Mouse (Mus musculus) layer of hippocampus, adult 2 months (tissue): ENCODE results near the gene Hnrnph3. TPM values are rescaled to one million over a fixed set of nuclear protein-coding genes. Genes with fewer than 3 reads are reported as not detected.

Source experiments
- DNase-seq, 2 experiments: peaks; one replicate each; pipeline ENCODE4 v3.0.0; 2022; ENCODE audit warnings: low spot score in 2 of 2
- H3K27ac ChIP-seq: fragments of 200-600 bp; 2 replicates; pipeline ENCODE4 v1.8.1; 2022
- H3K4me3 ChIP-seq: fragments of 200-600 bp; 2 replicates; pipeline ENCODE4 v1.8.1; 2022; ENCODE audit warnings: mild to moderate bottlenecking
- CTCF ChIP-seq: fragments of 200-600 bp; conservative IDR thresholded peaks from 2 replicates; pipeline ENCODE4 v1.8.1; 2022; ENCODE audit warnings: antibody characterized with exemption, mild to moderate bottlenecking, moderate library complexity
- total RNA-seq, 2 experiments: library from RNA; stranded (reverse); gene quantifications; 2 replicates each; pipeline ENCODE4 v1.2.3; 2021

Gene Hnrnph3
- total RNA-seq, 2 experiments from 2014 or later = 51.1 to 65.3 TPM

- no peak for TF ChIP-seq CTCF
Measured at GRCm38 (mm10) chr10:63052011-63052410, 28.0 kb upstream of the Hnrnph3 start.

GRCm38 (mm10) chr10:63051267-63051666, 27.2 kb upstream of the Hnrnph3 start:
- TF ChIP-seq CTCF = no peak
- no peak overlapping the region for H3K4me3 ChIP-seq
- no peak overlapping the region for H3K27ac ChIP-seq
- no peak for DNase-seq

More at GRCm38 (mm10) chr10:63052011-63052410, 28.0 kb upstream of the Hnrnph3 start:
- no peak overlapping the region for H3K4me3 ChIP-seq
- no peak for DNase-seq
- H3K27ac ChIP-seq = no peak overlapping the region

GRCm38 (mm10) chr10:63049106-63049505, 25.1 kb upstream of the Hnrnph3 start:
- H3K4me3 ChIP-seq = no peak overlapping the region
- no peak for DNase-seq
- no peak for TF ChIP-seq CTCF
- H3K27ac ChIP-seq = no peak overlapping the region

GRCm38 (mm10) chr10:63047751-63048150, 23.7 kb upstream of the Hnrnph3 start:
- H3K4me3 ChIP-seq = no peak overlapping the region
- no peak for DNase-seq
- H3K27ac ChIP-seq = no peak overlapping the region
- no peak for TF ChIP-seq CTCF

DNA sequence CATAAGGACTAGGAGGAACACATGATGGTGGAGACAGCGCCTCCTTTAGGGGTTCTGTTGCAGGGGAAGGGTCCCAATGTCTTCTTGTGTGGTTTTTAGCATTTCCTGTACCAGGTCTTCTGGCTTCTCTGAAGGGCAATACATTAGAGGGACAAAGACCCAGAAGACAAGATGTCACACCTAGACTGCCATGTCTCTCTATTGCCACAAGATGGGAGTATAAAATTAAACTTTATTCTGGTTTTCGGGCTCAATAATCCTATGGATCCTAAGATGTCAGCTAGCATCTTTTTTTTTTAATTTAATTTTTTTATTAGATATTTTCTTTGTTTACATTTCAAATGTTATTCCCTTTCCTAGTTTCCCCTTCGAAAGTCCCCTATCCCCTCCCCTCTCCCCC, 19.1 kb upstream of the Hnrnph3 start:
- peak; percentile 72 for TF ChIP-seq CTCF
- Histone ChIP-seq H3K27ac (no peak overlapping the region), H3K4me3 (no peak overlapping the region)
- DNase-seq = no peak

GRCm38 (mm10) chr10:63039867-63040628, 16.0 kb upstream of the Hnrnph3 start:
- DNase-seq = no peak
- no peak overlapping the region for H3K27ac ChIP-seq
- no peak overlapping the region for H3K4me3 ChIP-seq
- no peak for TF ChIP-seq CTCF

DNA sequence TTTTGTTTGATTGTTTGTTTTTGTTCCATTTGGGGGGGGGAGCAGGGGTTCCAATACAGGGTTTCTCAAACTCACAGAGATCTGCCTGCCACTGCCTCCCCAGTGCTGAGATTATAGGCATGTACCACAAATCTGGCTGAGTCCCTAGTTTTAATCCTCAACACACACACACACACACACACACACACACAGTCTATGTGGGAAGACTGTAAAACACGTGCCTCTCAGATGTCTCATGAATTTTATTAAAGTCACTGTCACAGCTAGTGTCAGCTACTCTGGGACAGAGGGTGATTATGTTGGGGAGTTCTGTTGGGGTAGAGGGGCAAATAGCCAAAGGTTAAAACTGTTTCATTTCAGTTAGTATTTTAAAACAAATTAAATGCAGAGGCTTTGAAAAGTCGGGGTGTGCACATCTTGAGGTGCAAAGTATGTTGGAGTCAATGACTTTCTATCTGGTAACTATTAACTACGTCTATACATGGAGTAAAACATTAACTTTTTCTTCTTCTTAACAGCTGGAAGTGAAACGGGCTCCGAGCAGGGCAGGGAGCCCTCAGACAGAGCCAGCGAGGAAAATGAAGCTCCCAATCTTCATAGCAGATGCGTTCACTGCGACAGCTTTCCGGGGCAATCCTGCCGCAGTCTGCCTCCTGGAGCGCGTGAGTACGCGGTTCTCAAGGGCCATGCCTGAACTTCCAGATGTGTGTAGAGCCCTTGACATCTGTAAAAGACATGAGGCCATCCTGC, 14.7 kb upstream of the Hnrnph3 start:
- no peak overlapping the region for H3K27ac ChIP-seq
- DNase-seq = no peak
- no peak for TF ChIP-seq CTCF
- H3K4me3 ChIP-seq = no peak overlapping the region

DNA sequence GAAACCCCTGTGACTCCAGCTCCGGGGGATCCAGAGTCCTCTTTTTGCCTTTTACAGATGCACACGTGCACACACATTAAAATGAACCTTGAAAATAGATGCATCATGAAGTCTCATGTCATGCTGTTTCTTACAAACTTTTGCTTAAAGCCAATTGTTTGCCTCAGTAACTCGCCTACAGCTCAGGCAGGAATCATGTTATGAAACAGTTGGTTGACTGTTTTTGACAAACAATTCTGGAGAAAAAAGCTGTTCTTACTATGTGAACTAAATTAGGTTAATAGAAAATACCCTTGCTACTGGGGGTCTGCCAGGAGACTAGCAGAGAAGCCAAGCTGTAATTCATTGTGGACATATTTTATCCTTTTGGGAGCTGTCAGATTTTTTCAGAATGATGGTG, 8.9 kb upstream of the Hnrnph3 start:
- H3K4me3 ChIP-seq = no peak overlapping the region
- no peak for TF ChIP-seq CTCF
- no peak overlapping the region for H3K27ac ChIP-seq
- DNase-seq = no peak

- Histone ChIP-seq H3K4me3 (no peak overlapping the region), H3K27ac (no peak overlapping the region)
- no peak for DNase-seq
- TF ChIP-seq CTCF = no peak
Measured at GRCm38 (mm10) chr10:63032267-63032666, 8.2 kb upstream of the Hnrnph3 start.

DNA sequence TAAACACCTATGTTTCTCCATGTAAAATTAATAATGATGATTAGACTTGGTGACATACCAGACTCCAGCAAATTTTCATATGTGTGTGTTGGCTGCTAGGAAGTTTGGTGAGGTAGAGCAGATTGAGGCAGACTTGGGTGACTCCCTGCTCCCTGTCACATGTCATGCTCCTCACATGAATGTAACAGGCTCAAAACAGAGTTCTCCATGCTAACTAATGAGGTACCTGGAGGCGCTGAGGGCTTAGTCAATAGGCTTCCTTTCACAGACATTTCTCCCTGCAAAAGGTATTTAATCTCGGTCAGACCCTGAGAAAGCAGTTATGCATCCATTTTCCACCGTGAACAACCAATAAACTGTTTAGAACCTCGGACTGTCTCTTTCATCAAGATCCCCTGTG, 4.4 kb upstream of the Hnrnph3 start:
- no peak for DNase-seq
- Histone ChIP-seq H3K4me3 (no peak overlapping the region), H3K27ac (no peak overlapping the region)
- TF ChIP-seq CTCF = no peak

DNA sequence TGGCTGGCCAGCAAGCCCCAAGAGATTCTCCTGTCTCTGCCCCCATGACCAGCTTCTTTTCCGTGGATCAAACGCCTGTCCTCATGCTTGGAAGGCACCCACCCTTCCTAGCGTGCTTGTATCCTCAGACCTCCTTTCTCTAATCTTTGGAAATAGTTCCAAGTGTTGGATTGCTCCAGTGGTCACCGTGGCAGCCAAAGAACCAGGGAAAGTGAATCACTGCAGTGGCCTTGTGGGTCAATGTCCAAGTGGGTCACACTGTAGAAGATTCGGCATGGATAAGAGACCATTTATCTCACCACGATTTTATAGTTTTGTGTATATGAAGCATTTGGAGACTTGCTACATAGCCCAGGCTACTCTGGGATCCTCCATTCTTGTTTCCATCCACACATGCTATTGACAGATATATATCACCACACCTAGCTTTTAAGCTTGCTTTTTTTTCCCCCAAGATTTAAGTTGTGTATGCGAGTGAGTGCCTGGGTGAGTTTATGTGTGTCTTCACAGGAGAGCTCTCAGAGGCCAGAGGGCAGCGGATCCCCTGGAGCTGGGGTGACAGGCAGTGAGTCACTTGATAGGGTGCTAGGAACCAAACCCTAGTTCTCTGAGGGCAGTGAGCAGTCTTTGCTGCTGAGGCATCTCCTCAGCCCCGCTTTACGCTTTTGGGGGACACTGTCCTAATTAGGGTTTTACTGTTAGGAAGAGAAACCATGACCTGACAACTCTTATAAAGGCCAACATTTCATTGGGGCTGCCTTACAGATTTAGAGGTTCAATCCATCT, 3.6 kb upstream of the Hnrnph3 start:
- TF ChIP-seq CTCF = no peak
- H3K4me3 ChIP-seq = no peak overlapping the region
- no peak overlapping the region; the same call in 1 of the 2 replicates for H3K27ac ChIP-seq
- DNase-seq = no peak

- H3K4me3 ChIP-seq = peak overlapping the region; percentile 5; the same call in 1 of the 2 replicates
- H3K27ac ChIP-seq = peak overlapping the region; percentile 99
- no peak for DNase-seq
- TF ChIP-seq CTCF = no peak
Measured at GRCm38 (mm10) chr10:63026795-63027160, 2.8 kb upstream of the Hnrnph3 start.
